Mouse (Mus musculus) kidney, adult 2 months (tissue): ENCODE results near the gene Gja5.

Experiments used
- CTCF ChIP-seq: fragments of 200-500 bp; conservative IDR thresholded peaks from 2 replicates; pipeline ENCODE4 v1.5.1; 2011; ENCODE audit warnings: low read depth, mild to moderate bottlenecking, control low read depth, low read length, moderate library complexity, mixed read lengths; ENCODE audit not compliant: insufficient read depth, insufficient read length
- POLR2A ChIP-seq: fragments of 200-500 bp; IDR thresholded peaks from one replicate; pipeline ENCODE4 v1.6.1; 2011; ENCODE audit warnings: low read depth, low read length, control low read depth

GRCm38 (mm10) chr3:97076412-97076811, 171.9 kb downstream of the Gja5 start:
- TF ChIP-seq CTCF (peak; percentile 89), POLR2A (no peak)
